Mouse (Mus musculus): ENCODE measurements at regions not wholly inside any gene's neighbourhood (a gene's known extent, or its start where the extent isn't known, plus 50 kb on each side); places are given as distances from the start of the nearest gene placed in this dataset.

DNA sequence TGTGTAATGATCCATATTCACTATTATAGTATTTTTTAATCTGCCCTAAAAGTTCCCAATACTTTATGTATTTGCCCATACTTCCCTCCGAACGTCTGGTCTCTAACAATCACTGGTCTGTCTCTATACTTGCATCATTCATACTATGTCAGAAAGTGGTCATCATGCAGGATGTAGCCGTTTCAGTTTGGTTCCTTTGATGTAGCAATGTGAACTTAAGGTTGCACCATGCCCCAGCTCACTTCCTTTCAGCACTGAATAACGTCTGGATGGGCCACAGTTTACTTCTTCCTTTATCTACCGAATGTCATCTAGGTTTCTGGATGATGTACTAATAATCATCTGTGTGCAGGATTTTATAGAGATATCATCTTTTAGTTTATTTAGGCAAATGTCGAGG lies 461.9 kb downstream of the Rpl10l start:
- no peak for DNase-seq

DNA sequence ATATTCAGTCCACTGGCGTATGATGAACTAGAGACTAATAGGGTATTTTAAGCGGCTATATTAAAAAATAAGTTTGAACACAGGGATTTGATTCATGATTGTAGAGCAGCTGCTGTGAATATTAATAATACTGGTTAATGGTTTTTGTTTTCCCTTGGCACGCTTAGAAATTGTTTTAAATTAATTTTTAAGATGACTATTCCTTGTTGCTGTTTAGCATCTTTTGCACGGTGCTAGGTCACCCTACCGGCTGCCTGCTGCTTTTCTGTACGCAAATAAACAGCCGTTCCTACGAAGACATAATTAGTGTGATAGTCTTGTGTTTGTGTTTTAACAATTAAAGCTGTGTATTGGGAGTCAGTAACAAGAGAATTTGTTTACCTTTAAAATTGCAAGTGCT lies 485.1 kb downstream of the Rpl10l start:
- no peak for DNase-seq

DNA sequence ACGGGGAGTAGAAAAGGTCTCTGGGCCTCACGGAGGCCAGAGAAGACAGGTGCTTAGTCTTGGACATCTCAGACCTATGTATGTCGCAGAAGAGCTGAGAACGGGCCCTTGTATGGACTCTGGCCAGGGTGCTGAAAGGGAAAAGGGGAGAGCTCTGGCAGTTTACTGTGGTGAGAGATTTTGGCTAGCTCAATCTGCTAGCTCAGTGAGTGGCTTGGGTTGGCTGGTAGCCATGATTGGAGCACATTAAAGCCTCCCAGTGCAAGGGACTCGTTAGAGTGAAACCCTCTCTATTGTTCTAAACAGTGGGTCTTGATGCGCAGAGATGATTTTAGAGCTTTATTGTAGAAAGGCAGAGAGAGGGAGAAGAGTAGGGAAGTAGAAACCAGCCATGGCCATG lies 512.7 kb downstream of the Rpl10l start:
- peak; percentile 29 to 60 for DNase-seq

All from cerebellum, postnatal 25 days (tissue).